ENCODE assay signal across 8 mouse cellular contexts in genomic region chr11:121672990-121673572, GRCm38 (mm10). TPM values are rescaled to one million over a fixed set of nuclear protein-coding genes. Genes with fewer than 3 reads are reported as not detected.
A peak's percentile ranks its signal among the peaks of the same experiment; 100 is the strongest.
DNase-seq lines count a peak whose midpoint lies in the region; ATAC-seq and TF ChIP-seq lines count a peak whose summit lies in the region.

Gene B3gntl1 (minus strand): TSS chr11:121673153.

- peak; percentile 50; the same call in 1 of the 2 replicates for TF ChIP-seq CTCF in kidney, postnatal 0 days (IDR thresholded peaks at IDR 0.05; ENCODE audit: low read depth)

- DNase-seq in CD4-positive helper T cell, adult 2 months (ENCODE audit: low read depth, low spot score), result peak; percentile 99
- peak; percentile 98 for DNase-seq in brain, embryonic 18.5 days (ENCODE audit: low read depth, low spot score)
- DNase-seq in kidney, postnatal 0 days (ENCODE audit: low spot score), result peak; percentile 99
- DNase-seq in liver, embryonic 11.5 days (ENCODE audit: low spot score), result peak; percentile 96
- peak; percentile 100 for DNase-seq in naive thymus-derived CD4-positive, alpha-beta T cell, adult 2 months (ENCODE audit: low read depth)

- H3K4me3 ChIP-seq in heart, embryonic 12.5 days, result peak within 1 kb of the TSS; percentile 78
- H3K4me3 ChIP-seq in kidney, postnatal 0 days (replicated peaks; ENCODE audit: low read depth, low read length), result peak within 1 kb of the TSS; percentile 60
- H3K4me3 ChIP-seq in liver, embryonic 11.5 days (ENCODE audit: low read depth, low read length), result peak within 1 kb of the TSS; percentile 79
- peak within 1 kb of the TSS; percentile 63 for H3K4me3 ChIP-seq in stomach, embryonic 14.5 days (ENCODE audit: low read depth, low read length)

- peaks cover 18% of the 10 kb centered on the region for H3K36me3 ChIP-seq in heart, embryonic 12.5 days
- H3K36me3 ChIP-seq in kidney, postnatal 0 days (ENCODE audit: insufficient read depth, low read length), result no peaks in the 10 kb centered on the region
- peaks cover 2% of the 10 kb centered on the region; the same call in 1 of the 2 replicates for H3K36me3 ChIP-seq in liver, embryonic 11.5 days (ENCODE audit: control insufficient read depth, insufficient read depth, low read length)
- peaks cover 3% of the 10 kb centered on the region; the same call in 1 of the 2 replicates for H3K36me3 ChIP-seq in stomach, embryonic 14.5 days (ENCODE audit: control insufficient read depth, insufficient read depth, low read length)

- no peaks in the 10 kb centered on the region for H3K27me3 ChIP-seq in heart, embryonic 12.5 days (replicated peaks)
- no peaks in the 10 kb centered on the region for H3K27me3 ChIP-seq in kidney, postnatal 0 days (ENCODE audit: insufficient read depth, low read length)
- no peaks in the 10 kb centered on the region for H3K27me3 ChIP-seq in liver, embryonic 11.5 days (replicated peaks; ENCODE audit: control insufficient read depth, insufficient read depth, low read length)
- no peaks in the 10 kb centered on the region for H3K27me3 ChIP-seq in stomach, embryonic 14.5 days (ENCODE audit: control insufficient read depth, insufficient read depth, low read length)

- H3K27ac ChIP-seq in heart, embryonic 12.5 days (ENCODE audit: poor library complexity, severe bottlenecking), result peak within 1 kb of the TSS; percentile 90
- H3K27ac ChIP-seq in kidney, postnatal 0 days, result peak within 1 kb of the TSS; percentile 90
- peak within 1 kb of the TSS; percentile 68 for H3K27ac ChIP-seq in liver, embryonic 11.5 days (ENCODE audit: low read depth, low read length)
- H3K27ac ChIP-seq in stomach, embryonic 14.5 days (ENCODE audit: low read length), result peak within 1 kb of the TSS; percentile 87

- ATAC-seq in erythroid progenitor cell, adult 5-6 weeks (replicated peaks; ENCODE audit: low FRiP score, poor library complexity, severe bottlenecking), result peak; percentile 98
- ATAC-seq in heart, embryonic 12.5 days (ENCODE audit: insufficient number of reproducible peaks, low FRiP score), result peak; percentile 100
- peak; percentile 100 for ATAC-seq in kidney, postnatal 0 days (replicated peaks; ENCODE audit: low FRiP score, low read depth)
- peak; percentile 100 for ATAC-seq in liver, embryonic 11.5 days (replicated peaks; ENCODE audit: low FRiP score)
- peak; percentile 100 for ATAC-seq in stomach, embryonic 14.5 days (ENCODE audit: insufficient number of reproducible peaks, insufficient read depth, low FRiP score, low read depth)

- no peaks in the 10 kb centered on the region; the same call in 1 of the 2 replicates for H3K9me3 ChIP-seq in heart, embryonic 12.5 days (replicated peaks)
- no peaks in the 10 kb centered on the region for H3K9me3 ChIP-seq in kidney, postnatal 0 days (replicated peaks; ENCODE audit: low read length)
- no peaks in the 10 kb centered on the region for H3K9me3 ChIP-seq in liver, embryonic 11.5 days (ENCODE audit: control insufficient read depth, low read length)
- no peaks in the 10 kb centered on the region for H3K9me3 ChIP-seq in stomach, embryonic 14.5 days (ENCODE audit: control insufficient read depth, low read depth, low read length)

- H3K4me2 ChIP-seq in heart, embryonic 12.5 days, result peak within 1 kb of the TSS; percentile 81
- H3K4me2 ChIP-seq in kidney, postnatal 0 days (ENCODE audit: low read length), result peak within 1 kb of the TSS; percentile 88
- H3K4me2 ChIP-seq in liver, embryonic 11.5 days, result peak within 1 kb of the TSS; percentile 91
- H3K4me2 ChIP-seq in stomach, embryonic 14.5 days (replicated peaks; ENCODE audit: low read depth, low read length), result peak within 1 kb of the TSS; percentile 57

- H3K9ac ChIP-seq in heart, embryonic 12.5 days, result peak within 1 kb of the TSS; percentile 80
- H3K9ac ChIP-seq in kidney, postnatal 0 days (ENCODE audit: low read depth, low read length), result peak within 1 kb of the TSS; percentile 70
- H3K9ac ChIP-seq in liver, embryonic 11.5 days (ENCODE audit: low read depth, low read length), result peak within 1 kb of the TSS; percentile 77
- peak within 1 kb of the TSS; percentile 56 for H3K9ac ChIP-seq in stomach, embryonic 14.5 days (replicated peaks; ENCODE audit: low read depth, low read length)

- peaks cover 4% of the 10 kb centered on the region; the same call in 1 of the 2 replicates for H3K4me1 ChIP-seq in heart, embryonic 12.5 days (replicated peaks)
- H3K4me1 ChIP-seq in kidney, postnatal 0 days (replicated peaks; ENCODE audit: insufficient read depth, low read length), result 0 out of 2 replicates have a peak, but pooled peaks cover 4% of the 10 kb centered on the region
- H3K4me1 ChIP-seq in liver, embryonic 11.5 days (replicated peaks; ENCODE audit: control insufficient read depth, insufficient read depth, low read length), result peaks cover 7% of the 10 kb centered on the region
- no peaks in the 10 kb centered on the region; the same call in 1 of the 2 replicates for H3K4me1 ChIP-seq in stomach, embryonic 14.5 days (ENCODE audit: control insufficient read depth, insufficient read depth, low read length)

- WGBS in heart, embryonic 12.5 days, result 0% methylated on average over 46 of the region's 46 CpGs
- under 1% methylated on average over 46 of the region's 46 CpGs for WGBS in kidney, postnatal 0 days
- WGBS in liver, embryonic 11.5 days, result under 1% methylated on average over 46 of the region's 46 CpGs
- under 1% methylated on average over 46 of the region's 46 CpGs for WGBS in stomach, embryonic 14.5 days

RNA-seq across cellular contexts. Expression of gene B3gntl1, which starts in this region (rescaled TPM):
- total RNA-seq in erythroid progenitor cell, adult 5-6 weeks (2015; ENCODE audit: low replicate concordance), result not detected in 2 replicates
- total RNA-seq in erythroid progenitor cell, adult 5-6 weeks (2017; ENCODE audit: low replicate concordance), result 0.53 and 3.0 TPM in 2 replicates
- polyA plus RNA-seq in heart, embryonic 12.5 days (2016; fragmentation: Nextera tagmentation; extraction: Ambion mirVana), result 5.9 and 7.7 TPM in 2 replicates
- 5.2 and 5.3 TPM in 2 replicates for polyA plus RNA-seq in kidney, postnatal 0 days (2015; fragmentation: Nextera tagmentation; extraction: Ambion mirVana)
- 3.6 and 5.9 TPM in 2 replicates for polyA plus RNA-seq in liver, embryonic 11.5 days (2014; fragmentation: Nextera tagmentation; extraction: Ambion mirVana)
- 9.0 and 9.2 TPM in 2 replicates for polyA plus RNA-seq in stomach, embryonic 14.5 days (2014; fragmentation: Nextera tagmentation; extraction: Ambion mirVana)

Comparison
In these comparisons a context has a peak if more than half of its experiments do, and no peak if none do; other contexts are left out.
1. Peak in every context shown above with its lines: DNase-seq, ATAC-seq, H3K4me3 ChIP-seq and H3K27ac ChIP-seq.